Mouse (Mus musculus) embryo, embryonic 11.5 days (tissue): ENCODE measurements at regions not wholly inside any gene's neighbourhood (a gene's known extent, or its start where the extent isn't known, plus 50 kb on each side); places are given as distances from the start of the nearest gene placed in this dataset.

Experiments used
- DNase-seq: peaks from one replicate; pipeline ENCODE4 v3.0.0-alpha.2; 2012; ENCODE audit warnings: low read depth, low spot score

GRCm38 (mm10) chr15:94049638-94050273 is 415.5 kb downstream of the Adamts20 start:
- no peak for DNase-seq

- DNase-seq = no peak
Measured at GRCm38 (mm10) chr15:94046186-94046585, 419.0 kb downstream of the Adamts20 start.

GRCm38 (mm10) chr15:94045131-94045756 is 420.0 kb downstream of the Adamts20 start:
- no peak for DNase-seq

GRCm38 (mm10) chr15:94032957-94033356 is 432.3 kb downstream of the Adamts20 start:
- DNase-seq = no peak

- DNase-seq = no peak
Measured at GRCm38 (mm10) chr15:94025996-94026696, 430.5 kb upstream of the Prickle1 start.

GRCm38 (mm10) chr15:94025239-94025971 is 429.7 kb upstream of the Prickle1 start:
- no peak for DNase-seq

- DNase-seq = no peak
Measured at GRCm38 (mm10) chr15:94024806-94025205, 429.1 kb upstream of the Prickle1 start.

GRCm38 (mm10) chr15:94024126-94024730 is 428.5 kb upstream of the Prickle1 start:
- no peak for DNase-seq

- DNase-seq = no peak
Measured at GRCm38 (mm10) chr15:94023501-94023900, 427.8 kb upstream of the Prickle1 start.

- DNase-seq = no peak
Measured at GRCm38 (mm10) chr15:94017814-94018213, 422.1 kb upstream of the Prickle1 start.

GRCm38 (mm10) chr15:94011499-94011898 is 415.8 kb upstream of the Prickle1 start:
- DNase-seq = no peak

GRCm38 (mm10) chr15:94006082-94006481 is 410.4 kb upstream of the Prickle1 start:
- no peak for DNase-seq

GRCm38 (mm10) chr15:94004911-94005310 is 409.2 kb upstream of the Prickle1 start:
- DNase-seq = no peak

GRCm38 (mm10) chr15:94003145-94003544 is 407.5 kb upstream of the Prickle1 start:
- DNase-seq = no peak

GRCm38 (mm10) chr15:93994542-93994941 is 398.9 kb upstream of the Prickle1 start:
- no peak for DNase-seq

- no peak for DNase-seq
Measured at GRCm38 (mm10) chr15:93990139-93990538, 394.4 kb upstream of the Prickle1 start.

- no peak for DNase-seq
Measured at GRCm38 (mm10) chr15:93988367-93988766, 392.7 kb upstream of the Prickle1 start.

GRCm38 (mm10) chr15:93986631-93987429 is 391.1 kb upstream of the Prickle1 start:
- DNase-seq = no peak

- DNase-seq = no peak
Measured at GRCm38 (mm10) chr15:93982091-93982490, 386.4 kb upstream of the Prickle1 start.

GRCm38 (mm10) chr15:93977494-93977893 is 381.8 kb upstream of the Prickle1 start:
- no peak for DNase-seq

GRCm38 (mm10) chr15:93974727-93975126 is 379.0 kb upstream of the Prickle1 start:
- DNase-seq = no peak
